Mouse (Mus musculus) heart, embryonic 12.5 days (tissue): ENCODE results near the gene Tmem35b. TPM values are rescaled to one million over a fixed set of nuclear protein-coding genes. Genes with fewer than 3 reads are reported as not detected.

Experiments
- ATAC-seq: fragments of 200-750 bp; cut with Nextera tagmentation; 2 replicates; pipeline ENCODE4 v1.8.0; 2017; ENCODE audit warnings: moderate TSS enrichment, moderate library complexity; ENCODE audit not compliant: insufficient number of reproducible peaks, low FRiP score
- H3K27ac ChIP-seq: fragments of 300-500 bp; sonication (generic); 2 replicates; pipeline ENCODE4 v1.5.1; 2016; ENCODE audit warnings: mild to moderate bottlenecking, moderate library complexity; ENCODE audit not compliant: poor library complexity, severe bottlenecking
- H3K27me3 ChIP-seq: fragments of 300-500 bp; sonication (generic); replicated peaks from 2 replicates; pipeline ENCODE4 v1.6.1; 2016; ENCODE audit warnings: mild to moderate bottlenecking, moderate library complexity
- H3K36me3 ChIP-seq: fragments of 300-500 bp; sonication (generic); 2 replicates; pipeline ENCODE4 v1.6.1; 2016; ENCODE audit warnings: mild to moderate bottlenecking, moderate library complexity
- H3K4me1 ChIP-seq: fragments of 300-500 bp; sonication (generic); replicated peaks from 2 replicates; pipeline ENCODE4 v1.6.1; 2016; ENCODE audit warnings: mild to moderate bottlenecking
- H3K4me2 ChIP-seq: fragments of 300-500 bp; sonication (generic); 2 replicates; pipeline ENCODE4 v1.6.1; 2016; ENCODE audit warnings: mild to moderate bottlenecking, moderate library complexity
- H3K4me3 ChIP-seq: fragments of 300-500 bp; sonication (generic); 2 replicates; pipeline ENCODE4 v1.5.1; 2016; ENCODE audit warnings: mild to moderate bottlenecking
- H3K9ac ChIP-seq: fragments of 300-500 bp; sonication (generic); 2 replicates; pipeline ENCODE4 v1.6.1; 2016; ENCODE audit warnings: mild to moderate bottlenecking, moderate library complexity
- H3K9me3 ChIP-seq: fragments of 300-500 bp; sonication (generic); replicated peaks from 2 replicates; pipeline ENCODE4 v1.6.1; 2016; ENCODE audit warnings: mild to moderate bottlenecking, moderate library complexity
- WGBS: fragments of 180-500 bp; shearing (Covaris S2); methylation state at CpG from one replicate; pipeline ENCODE4 v1.1.7; 2016; 5-methylcytosine and 5-hydroxymethylcytosine counted together
- polyA plus RNA-seq: library from polyadenylated mRNA; unstranded; fragments of >200 nt; fragmentation: Nextera tagmentation; extraction: Ambion mirVana; gene quantifications from 2 replicates; pipeline ENCODE4 v1.2.1, GENCODE M21; 2016

Tmem35b gene
- polyA plus RNA-seq, 1 experiment from 2014 or later, result 14.9 TPM

DNA sequence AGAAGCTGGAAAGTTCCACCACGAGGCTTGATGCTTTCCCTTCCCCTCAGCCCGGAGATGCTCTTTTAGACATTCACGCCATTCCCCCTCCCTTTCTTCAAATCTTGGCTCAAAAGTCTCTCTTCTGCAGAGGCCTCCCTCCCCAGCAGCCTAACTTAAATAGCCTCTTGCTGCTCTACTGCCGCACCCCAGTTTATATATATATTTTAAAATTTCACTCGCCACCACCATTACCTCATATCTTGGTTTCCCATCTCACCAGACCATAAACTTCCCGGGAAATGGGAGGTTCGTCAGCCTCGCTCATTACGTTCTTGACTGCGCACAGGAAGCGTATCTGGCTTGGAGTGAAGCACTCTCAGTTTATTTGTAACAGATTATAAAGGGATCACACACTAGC lies 54.5 kb downstream of the Tmem35b start:
- no peak for ATAC-seq
- Histone ChIP-seq H3K4me3 (no peak overlapping the region), H3K9me3 (no peaks in the 10 kb centered on the region), H3K9ac (no peak overlapping the region), H3K27ac (no peak overlapping the region), H3K36me3 (no peaks in the 10 kb centered on the region), H3K4me1 (no peaks in the 10 kb centered on the region), H3K27me3 (peaks cover 54% of the 10 kb centered on the region), H3K4me2 (no peak overlapping the region)
- whole genome bisulfite sequencing, result 70% methylated on average over 11 of the region's 11 CpGs

DNA sequence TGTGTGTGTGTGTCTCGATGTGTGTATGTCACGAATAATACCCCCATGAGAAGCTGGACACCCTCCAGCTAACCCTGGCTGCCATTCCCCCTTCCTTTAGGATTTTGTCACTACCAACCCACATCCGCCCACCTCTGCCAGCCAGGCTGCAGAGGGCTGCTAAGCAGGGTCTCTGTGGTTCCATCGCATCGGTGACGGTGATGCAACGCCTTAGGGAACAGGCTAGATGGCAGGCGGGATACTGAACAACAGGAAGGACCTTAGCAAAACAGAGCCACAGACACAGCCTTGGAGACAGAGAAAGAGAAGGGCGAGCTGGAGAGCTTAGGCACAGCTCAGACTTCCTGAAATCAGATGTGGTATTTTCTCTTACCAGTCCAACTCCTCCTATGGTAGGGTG lies 55.2 kb downstream of the Tmem35b start:
- ATAC-seq, result no peak
- H3K27me3 ChIP-seq, result peaks cover 53% of the 10 kb centered on the region
- no peak overlapping the region for H3K4me3 ChIP-seq
- H3K4me1 ChIP-seq, result no peaks in the 10 kb centered on the region
- no peak overlapping the region for H3K9ac ChIP-seq
- no peaks in the 10 kb centered on the region for H3K9me3 ChIP-seq
- H3K36me3 ChIP-seq, result no peaks in the 10 kb centered on the region
- 44% methylated on average over 9 of the region's 9 CpGs for WGBS
- no peak overlapping the region for H3K27ac ChIP-seq
- no peak overlapping the region for H3K4me2 ChIP-seq

Other genes with a start within 250 kb of the Tmem35b start
- 21.2 and 21.5 TPM in 2 replicates for gene Zmym4, start 155.6 kb upstream of the Tmem35b start, polyA plus RNA-seq
- gene Sfpq, start 102.4 kb upstream of the Tmem35b start, polyA plus RNA-seq, result 82.5 and 91.4 TPM in 2 replicates
- gene Zmym1, start 62.5 kb upstream of the Tmem35b start, polyA plus RNA-seq, result 18.7 and 19.5 TPM in 2 replicates
- 15.9 and 17.8 TPM in 2 replicates for gene Zmym6, start 46.3 kb upstream of the Tmem35b start, polyA plus RNA-seq
- 0.73 and 0.95 TPM in 2 replicates for gene Dlgap3, start 45.5 kb downstream of the Tmem35b start, polyA plus RNA-seq
- 51.9 and 58.7 TPM in 2 replicates for gene Smim12, start 120.1 kb downstream of the Tmem35b start, polyA plus RNA-seq
- 33.1 and 37.7 TPM in 2 replicates for gene Gja4, start 190.3 kb downstream of the Tmem35b start, polyA plus RNA-seq
- 0.19 TPM in 1 of 2 replicates, not detected in the other for gene Gjb3, start 207.2 kb downstream of the Tmem35b start, polyA plus RNA-seq
- gene Gjb4, start 230.4 kb downstream of the Tmem35b start, polyA plus RNA-seq, result not detected in 2 replicates
- gene Gjb5, start 234.5 kb downstream of the Tmem35b start, polyA plus RNA-seq, result 0.15 and 0.24 TPM in 2 replicates